Mouse (Mus musculus) gastrocnemius, postnatal 10 days (tissue): ENCODE results near the gene Vcp. TPM values are rescaled to one million over a fixed set of nuclear protein-coding genes. Genes with fewer than 3 reads are reported as not detected.
"Not testable (repeated sequence)": the region's sequence is repeated elsewhere in the genome, so short reads cannot be mapped to it uniquely, and the experiment has no call there.

ENCODE experiments used
- DNase-seq: peaks from one replicate; pipeline ENCODE4 v3.0.0; 2021; ENCODE audit warnings: mixed read lengths
- total RNA-seq, 2 experiments: library from RNA; stranded (reverse); gene quantifications; 2 replicates each; pipeline ENCODE4 v1.2.3; 2021

Gene Vcp
- total RNA-seq, 2 experiments from 2014 or later: 270 to 274 TPM

DNA sequence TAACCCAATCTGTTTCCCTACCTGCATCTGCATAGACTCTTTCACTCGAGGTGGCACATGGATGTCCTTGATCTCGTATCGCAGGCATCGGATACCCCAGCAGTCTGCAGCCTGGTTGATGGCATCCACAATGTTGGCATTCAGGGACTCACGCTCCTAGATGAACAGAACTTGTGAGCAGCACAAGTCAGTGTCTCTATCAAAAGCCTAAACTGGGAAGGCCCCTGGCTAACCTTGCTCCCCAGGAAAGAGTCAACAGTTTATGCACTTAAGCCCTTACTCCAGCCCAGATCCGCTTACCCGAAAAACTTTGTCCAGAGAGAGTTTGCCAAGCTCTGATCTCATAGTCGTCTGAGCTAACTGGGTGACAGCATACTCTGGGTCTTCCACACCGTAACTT is 29.4 kb upstream of the Vcp start:
- no peak for DNase-seq

DNA sequence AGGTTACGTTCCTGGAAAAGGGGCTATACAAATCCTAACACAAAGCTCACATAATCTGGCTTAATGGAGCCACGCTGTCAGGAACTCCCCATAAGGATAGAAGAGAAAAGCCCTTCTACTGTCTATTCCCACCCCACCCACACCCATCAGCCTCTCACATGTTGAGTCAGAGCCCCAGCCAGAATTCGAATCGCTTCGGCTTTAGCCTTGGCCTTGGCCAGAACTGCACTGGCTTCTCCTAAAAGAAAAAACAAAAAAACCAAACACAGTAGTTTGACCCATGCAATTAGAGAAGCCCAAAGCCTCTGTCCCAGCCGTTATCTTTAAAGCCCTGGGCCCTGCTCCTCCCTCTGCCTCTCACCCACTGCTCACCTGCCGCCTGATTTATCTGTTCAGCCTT is 28.8 kb upstream of the Vcp start:
- no peak for DNase-seq

DNA sequence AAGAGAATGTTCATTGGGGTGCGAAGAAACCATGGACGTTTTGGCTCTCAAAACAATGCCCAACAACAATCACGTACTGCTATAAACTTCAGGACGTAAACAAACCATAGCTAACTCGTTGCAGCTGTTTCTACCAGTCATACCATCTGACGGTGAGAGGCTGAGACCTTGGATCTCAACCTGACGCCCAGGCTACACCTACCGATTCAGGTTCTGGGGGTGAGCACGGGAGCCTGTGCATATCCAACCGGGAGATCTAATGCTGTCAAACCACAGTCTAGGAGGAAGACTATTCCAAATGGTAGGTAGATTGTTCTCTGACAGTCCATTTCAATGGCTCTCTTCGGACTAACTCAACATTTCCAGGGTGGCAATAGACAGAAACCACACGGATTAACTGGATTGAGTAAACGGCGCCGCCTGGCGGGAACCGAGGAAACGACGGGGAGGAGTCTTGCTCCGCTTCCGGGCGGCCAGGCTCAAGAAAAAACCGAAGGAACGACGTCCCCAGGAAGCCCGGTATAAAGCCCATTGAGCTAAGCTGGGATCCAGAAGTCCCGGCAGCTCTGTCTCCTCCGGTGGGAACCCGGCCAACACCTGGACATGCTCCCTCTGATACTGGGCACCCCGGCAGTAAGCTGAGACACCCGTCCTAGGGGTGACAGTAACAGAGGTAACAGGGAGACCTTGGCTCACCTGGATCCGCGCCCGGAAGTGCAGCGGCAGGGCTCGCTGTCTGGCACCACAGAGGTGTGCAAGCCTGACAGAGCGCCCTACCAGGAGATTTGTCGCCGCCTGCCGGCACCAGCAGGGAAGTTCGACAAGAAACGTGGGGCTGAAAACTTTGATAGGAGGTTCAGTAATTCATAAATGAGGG is 25.0 kb upstream of the Vcp start, which contains the start of gene Pigo:
Pigo (minus strand) TSS at position 736 of the 877 bp plus-strand sequence.
- DNase-seq: peak; percentile 96

DNA sequence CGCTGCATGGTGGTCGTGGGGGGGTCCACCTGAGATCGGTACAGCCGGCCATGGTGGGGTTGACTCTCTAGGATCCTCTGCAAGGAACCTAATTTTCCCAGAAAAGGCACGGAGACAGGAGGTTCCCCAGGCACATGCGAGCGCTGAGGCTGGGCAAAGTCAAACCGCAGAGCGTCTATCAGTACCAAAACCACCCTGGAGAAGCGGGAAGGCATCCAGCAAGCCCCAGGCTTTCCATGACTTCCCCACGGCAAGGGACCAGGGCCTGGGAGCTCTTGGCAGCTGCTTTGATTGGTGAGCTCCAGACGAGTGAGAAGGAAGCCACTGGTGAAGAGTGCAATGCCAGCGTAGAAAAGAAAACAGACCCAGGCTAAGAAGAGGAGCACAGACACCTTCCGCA is 24.4 kb upstream of the Vcp start:
- no peak for DNase-seq

DNA sequence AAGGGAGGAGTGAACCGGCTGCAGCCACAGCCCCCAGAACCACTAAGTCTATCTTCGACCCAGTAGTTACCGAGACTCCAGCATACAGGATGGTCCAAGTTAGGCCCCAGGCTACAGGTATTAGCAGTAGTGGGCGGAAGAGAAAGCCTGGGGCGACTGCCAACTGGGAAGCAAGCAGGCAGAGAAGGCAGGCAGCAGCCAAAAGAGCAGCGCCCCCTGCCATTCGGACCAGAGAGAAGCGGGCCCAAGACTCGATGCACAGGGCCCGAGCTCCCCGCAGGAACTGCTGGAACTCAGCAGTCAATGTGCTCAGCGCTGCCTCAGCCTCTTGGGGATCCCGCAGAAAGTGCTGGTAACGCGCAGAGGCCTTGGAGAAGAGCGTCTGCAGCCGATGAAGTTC is 21.0 kb upstream of the Vcp start:
- DNase-seq: no peak

DNA sequence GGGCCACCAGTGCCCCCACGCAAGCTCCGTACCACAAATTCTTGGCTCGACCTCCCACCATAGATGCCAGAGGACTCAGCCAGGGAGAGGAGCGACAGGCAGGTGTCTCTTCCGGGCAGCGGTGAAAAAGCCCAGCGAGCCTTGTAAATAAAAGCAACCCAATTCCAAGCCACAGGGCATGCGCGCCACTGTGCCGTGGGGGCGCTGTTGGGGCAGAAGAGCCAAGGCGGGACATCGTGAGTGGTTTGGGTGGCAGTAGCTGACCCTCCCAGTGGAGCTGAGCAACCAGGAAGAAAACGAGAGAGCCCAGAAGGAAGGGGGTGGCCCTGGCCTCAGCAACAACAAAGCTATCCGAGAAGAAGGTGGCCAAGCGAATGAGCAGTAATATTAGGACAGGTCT is 20.6 kb upstream of the Vcp start:
- DNase-seq: no peak

DNA sequence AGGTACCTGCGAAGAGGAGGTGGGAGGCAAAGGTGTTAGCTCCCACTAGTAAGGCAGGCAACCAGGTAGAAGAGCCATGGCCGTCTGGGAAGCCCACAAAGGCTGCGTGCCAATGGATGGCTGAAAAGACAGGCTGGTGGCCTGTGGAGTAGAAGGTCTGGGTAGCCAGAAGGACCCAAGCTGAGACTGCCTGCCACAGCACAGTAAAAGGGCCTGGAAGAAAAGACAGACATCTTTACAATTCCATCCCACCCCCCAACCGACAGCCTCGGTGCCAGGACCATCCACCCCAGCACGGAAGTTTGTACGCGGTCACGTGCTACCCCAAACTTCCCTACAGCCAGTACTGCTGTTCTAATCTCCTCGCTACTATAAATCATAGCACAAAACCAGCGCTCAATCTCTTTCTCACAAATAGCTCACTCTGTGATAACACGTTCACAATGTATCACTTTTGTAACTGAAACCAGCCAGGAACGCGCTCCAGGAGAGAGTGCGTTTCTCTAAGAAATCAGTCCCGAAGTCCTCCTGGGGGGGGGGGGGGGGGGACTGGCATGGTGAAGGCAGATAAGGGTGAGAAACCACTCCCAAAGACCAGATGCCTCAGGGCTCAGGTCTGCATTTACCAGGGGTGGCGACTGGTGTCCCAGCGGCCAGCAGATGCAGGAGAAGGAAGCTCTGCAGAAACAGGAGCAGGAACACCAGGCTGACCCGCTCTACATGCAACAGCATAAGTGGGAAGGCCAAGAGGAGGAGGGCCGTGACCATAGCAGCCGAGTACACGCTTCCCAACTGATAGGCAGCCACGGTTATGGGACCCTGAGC is 19.5 kb upstream of the Vcp start:
- no peak for DNase-seq

DNA sequence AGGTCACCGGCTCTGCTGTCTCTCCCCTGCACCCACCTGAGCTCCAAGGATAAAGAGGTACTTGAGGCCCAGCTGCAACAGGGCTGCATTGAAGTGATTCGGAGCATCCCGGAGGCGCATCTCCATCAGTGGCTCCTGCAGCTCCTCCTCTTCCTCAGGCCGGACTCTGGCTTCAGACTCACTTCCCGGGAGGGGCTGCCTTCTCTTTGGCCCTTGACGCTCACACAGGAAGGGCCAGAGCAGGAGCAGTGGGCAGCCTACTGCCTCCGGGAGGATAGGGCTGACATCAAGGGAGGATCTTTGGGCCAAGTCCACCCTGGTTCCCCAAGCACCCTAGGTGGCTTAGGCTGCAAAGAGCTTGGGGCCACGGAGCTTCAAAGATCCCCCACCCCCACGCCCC is 18.9 kb upstream of the Vcp start:
- DNase-seq: no peak

DNA sequence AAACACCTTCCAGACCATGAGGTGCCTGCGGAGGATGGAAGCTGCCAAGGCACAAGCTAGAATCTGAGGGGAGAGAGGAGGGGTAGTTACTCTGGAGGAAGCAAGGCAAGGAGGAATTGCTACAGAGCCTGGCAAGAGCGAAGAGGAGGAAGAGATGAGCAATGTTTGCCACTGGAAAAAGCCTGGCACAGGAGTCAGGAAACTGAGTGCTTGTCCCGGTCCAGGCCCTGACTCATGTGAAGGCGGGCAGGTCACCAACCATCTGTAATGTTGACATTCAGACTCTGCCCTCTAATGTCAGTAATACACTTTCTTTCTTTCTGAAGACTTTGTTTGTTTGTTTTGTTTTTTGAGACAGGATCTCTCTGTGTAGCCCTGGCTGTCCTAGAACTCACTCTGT is 17.8 kb upstream of the Vcp start:
- DNase-seq: no peak

DNA sequence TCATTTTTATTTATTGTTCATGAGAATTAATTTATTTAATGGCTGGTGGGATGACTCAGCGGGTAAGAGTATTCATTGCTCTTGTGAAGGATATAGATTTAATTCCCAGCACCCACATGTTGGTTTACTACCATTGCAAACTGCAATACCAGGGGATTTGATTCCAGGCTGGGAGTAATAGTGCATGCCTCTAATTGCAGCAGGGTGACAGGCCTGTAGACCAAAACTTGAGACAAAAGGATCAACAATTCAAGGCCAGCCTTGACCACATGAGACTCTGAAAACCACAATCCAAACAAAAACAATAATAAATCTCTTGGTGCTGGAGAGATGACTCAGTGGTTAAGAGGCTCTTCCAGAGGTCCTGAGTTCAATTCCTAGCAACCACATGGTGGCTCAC is 11.8 kb upstream of the Vcp start:
- no peak for DNase-seq

DNA sequence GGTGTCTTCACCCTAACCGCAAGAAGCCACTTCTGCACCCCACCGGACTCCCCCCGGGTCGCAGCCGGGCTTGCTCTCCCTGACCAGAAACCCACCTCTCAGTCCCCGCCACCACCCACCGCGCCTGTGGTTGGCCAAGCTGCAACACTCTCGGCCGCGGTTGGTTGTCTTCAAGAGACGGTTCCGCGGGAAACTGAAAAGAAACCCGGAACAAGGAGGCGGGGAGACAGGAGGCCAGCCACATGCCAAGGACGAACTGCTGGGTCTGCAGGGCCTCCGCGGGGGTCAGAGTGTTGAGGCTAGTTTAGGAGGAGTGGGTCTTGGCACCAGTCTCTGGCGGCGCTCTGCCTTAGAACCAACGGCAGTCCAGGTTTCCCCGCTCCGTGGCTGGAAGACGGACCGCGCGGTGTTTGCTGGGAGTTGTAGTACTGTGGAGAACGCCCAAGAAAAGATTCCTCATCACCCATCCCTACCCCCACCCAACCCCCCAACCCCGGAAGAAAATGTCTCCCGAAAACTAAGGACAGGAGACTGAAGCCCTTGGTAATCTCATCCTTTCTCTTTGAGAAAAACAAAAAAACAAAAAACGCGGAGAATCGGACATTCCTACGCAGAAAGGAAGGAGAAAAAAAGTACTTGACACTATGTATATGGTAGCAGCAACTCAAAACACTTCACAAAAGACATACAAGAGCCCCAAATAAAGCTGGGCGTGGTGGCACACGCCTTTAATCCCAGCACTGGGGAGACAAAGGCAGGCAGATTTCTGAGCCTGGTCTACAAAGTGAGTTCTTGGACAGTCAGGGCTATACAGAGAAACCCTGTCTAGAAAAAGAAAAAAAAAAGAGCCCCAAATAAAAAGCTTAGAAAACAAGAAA is 10.1 kb upstream of the Vcp start, which contains the start of gene Fancg:
Fancg (minus strand) TSS at position 346 of the 878 bp plus-strand sequence.
- peak; percentile 75 for DNase-seq

DNA sequence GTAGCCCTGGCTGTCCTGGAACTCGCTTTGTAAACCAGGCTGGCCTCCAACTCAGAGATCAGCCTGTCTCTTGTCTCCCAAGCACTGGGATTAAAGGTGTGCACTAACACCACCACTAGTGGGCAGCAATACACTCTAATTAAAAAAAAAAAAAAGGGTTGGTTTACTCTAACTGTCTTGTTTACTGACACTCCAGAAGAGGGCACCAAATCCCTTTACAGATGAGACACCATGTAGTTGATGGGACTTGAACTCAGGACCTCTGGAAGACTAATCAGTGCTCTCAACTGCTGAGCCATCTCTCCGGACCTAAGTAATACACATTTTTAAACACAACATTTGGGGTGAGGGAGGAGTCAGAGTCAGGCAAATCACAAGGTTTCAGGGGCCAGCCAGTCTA is 5.5 kb upstream of the Vcp start:
- no peak for DNase-seq

DNA sequence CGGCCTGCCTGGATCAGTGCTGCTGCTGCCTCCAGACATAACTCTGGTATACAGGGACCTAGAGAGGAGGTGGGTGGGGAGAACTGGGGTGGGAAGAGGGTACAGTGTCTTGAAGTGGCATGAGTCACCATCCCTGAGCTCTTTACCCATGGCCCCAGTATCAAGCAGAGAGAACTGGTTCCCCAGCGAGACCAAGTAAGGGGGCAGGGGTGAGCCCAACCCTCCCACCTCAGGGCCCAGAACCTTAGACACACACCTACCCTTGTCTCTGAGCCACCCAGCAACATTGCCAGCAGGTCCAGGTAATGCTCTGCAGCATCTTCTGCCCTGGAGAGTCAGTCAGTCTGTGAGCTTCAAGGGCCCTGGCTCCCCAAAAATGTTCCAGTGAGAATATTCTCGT is 4.6 kb upstream of the Vcp start:
- DNase-seq: no peak

DNA sequence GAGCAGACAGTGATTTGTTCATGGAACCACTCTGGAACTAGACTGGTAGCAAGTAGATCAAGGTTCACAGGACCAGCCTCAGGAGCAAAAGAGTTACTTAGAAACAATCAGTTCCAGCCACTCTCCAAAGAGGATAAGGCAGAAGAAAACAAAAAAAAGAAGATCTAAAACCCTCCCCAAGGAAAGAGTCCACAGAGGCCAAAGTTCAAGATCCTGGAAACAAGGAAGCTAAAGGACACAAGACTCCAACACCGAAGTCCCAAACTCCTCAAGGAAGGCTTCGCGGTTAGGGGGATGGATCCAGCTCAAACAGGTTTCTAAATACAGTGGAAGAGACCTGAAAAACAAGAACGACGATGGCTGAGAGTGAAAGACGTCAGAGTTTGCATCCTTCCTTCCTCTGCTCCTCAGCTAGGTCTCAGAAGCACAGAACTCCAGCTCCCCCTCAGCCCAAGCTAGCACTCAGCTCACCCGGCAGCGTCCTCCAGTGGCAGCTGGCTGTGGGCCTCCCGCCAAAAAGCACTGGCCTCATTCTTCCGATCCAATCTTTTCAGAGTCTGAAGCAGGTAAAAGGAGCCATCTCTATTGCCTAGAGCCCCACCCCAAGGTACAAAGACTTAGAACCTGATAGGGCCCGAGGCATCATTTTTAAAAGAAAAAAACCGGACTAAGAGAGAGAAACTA is 2.6 kb upstream of the Vcp start:
- DNase-seq: peak; percentile 31

DNA sequence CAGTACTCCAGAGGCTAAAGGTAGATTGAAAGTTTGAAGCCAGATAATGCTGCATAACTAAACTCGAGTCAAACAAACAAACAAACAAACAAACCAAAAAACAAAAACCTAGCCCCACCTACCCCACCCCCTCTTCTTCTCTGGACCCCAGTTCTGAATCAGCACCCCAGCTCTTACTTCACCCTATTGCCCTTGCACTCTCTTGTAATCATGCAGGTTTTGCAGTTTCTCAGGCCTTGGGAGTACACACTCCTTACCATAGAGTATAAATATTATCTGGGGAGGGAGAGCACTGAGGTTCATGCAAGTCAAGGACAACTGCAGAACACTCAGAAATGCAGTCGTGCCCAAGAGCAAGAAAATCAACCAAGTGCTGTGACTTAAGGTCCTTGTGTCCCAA is 965 bp upstream of the Vcp start:
- DNase-seq: no peak

DNA sequence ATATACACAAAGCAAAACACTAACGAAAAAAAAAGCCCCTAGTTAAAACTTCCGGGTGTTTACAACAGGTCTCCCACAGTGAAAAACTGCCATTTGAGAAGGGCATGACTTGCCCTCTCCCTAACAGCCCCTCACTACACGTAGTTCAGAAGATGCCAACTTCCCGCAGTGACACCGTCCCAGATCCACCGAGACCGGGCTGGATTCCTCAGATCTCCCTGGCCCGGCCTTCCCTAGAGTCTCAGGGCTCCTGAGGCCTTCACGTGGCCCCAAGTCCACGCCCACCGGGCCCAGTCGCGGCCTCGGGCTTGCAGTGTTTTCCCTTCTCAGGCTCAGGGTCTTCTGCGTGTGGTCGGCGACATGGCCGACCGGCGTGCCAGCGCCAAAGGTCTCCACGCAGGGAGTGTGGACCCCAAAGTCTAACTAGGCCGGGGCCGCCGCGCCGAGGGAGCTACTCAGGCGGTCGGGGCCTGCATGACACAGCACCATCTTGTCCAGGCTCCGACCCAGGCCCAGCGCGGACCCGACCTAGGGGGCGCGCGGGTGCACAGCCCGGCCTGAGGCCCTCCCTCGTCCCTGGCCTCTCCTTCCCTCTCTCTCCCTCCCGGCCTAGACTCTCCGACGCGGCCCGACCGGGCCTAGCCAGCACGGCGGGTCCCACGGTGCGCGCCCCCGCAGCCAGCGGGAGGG is 711 bp downstream of the Vcp start:
- DNase-seq: peak; percentile 66

DNA sequence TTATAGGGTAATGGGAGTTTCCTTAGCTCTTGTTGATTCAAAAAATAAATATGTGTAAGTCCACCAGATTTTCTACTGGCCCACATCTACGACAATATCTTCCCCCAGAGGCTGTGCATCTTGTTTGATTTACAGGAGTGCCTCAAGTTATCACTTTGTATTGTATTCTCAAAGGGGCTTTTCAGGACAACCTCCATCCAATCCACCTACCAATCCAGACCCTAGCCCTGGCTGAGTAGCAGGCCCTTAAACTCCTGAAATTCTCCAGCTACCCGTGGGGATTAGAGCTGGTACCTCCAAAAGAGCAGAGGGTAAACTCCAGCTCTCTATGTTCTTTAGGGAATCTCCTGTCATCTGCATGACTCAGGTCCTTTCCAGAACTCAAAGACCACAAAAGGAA is 2.3 kb downstream of the Vcp start:
- DNase-seq: no peak

DNA sequence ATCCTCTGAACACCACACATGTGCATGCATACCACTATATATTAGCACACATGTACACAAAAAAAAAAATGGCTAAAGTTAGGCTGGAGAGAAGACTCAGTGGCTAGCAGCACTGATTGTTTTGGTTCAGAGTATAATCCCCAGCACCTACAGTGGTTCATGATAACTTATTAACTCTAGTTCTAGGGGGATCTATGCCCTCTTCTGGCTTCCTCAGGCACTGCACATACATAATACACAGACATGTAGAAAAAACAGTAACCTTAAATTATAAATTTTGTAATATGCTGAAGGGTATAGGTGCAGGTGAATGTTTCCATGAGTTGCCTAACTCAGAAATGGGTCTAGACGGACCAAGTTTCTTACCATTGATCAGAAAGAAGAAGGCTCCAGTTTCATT is 12.0 kb downstream of the Vcp start:
- DNase-seq: no peak

DNA sequence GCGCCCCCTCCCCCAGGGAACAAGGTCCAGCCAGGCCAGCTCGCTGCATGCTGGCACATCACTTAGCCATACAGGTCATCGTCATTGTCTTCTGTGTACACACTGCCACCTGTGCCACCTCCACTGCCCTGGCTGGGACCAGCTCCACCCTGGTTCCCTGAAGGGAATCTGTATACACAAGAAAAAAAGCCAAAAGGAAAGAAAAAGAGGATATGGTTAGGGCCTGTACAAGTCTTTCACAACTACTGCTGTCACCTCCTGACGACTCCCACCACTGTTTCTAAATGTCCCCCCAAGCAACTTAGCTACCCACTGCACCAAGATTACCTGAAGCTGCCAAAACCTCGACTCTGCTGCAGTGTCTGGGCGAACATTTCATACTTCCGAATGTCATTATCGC is 19.8 kb downstream of the Vcp start:
- DNase-seq: not testable (repeated sequence)

DNA sequence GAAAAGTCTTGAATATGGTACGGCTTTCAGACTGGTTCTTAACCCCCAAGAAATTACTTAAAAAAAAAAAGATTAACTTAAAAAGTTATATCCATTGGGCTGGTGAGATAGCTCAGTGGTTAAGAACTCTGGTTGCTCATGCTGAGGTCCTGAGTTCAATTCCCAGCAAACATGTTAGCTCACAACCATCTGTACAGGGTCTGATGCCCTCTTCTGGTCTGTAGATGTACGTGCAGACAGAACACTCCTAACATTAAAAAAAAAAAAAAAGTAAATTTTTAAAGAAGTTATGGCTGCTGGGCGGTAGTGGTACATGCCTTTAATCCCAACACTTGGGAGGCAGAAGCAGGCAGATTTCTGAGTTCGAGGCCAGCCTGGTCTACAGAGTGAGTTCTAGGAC is 22.2 kb downstream of the Vcp start:
- no peak for DNase-seq

DNA sequence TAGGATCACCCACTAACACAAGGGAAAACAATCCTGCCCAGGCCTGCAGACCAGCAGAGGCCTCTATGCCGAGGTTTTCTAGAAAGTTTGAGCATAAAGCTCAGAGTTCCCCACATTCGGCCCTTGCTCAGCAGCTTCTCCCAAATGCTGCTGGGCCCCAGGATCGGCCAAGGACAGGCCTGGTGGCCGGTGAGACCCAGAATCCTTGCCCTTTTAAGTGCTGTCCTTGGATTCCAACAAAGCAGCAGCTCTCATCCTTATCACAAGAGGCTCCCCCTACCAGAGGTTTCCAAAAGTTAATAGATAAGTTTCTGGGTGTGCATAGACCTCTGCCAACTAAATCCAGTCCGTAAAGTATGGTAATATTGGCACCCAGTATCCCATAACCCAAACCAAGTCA is 26.4 kb downstream of the Vcp start:
- no peak for DNase-seq
